Mouse (Mus musculus): ENCODE measurements around the gene Scn4a. TPM values are rescaled to one million over a fixed set of nuclear protein-coding genes. Genes with fewer than 3 reads are reported as not detected.

The Scn4a gene
- polyA plus RNA-seq, 1 experiment, result 0.92 TPM

- Histone ChIP-seq H3K4me1 (replicated peaks; ENCODE audit: control insufficient read depth, insufficient read depth, low read length) (peaks cover 14% of the 10 kb centered on the region), H3K36me3 (ENCODE audit: control insufficient read depth, insufficient read depth, low read length) (no peaks in the 10 kb centered on the region), H3K4me3 (ENCODE audit: control insufficient read depth, insufficient read depth, low read length) (no peak overlapping the region), H3K27me3 (ENCODE audit: control insufficient read depth, insufficient read depth, low read length) (no peaks in the 10 kb centered on the region), H3K27ac (ENCODE audit: control insufficient read depth, insufficient read depth, low read length) (no peak overlapping the region)
- TF ChIP-seq POLR2A (IDR thresholded peaks at IDR 0.05; ENCODE audit: control insufficient read depth, extremely low read depth, insufficient read depth, low read length, poor library complexity) (no peak), CTCF (IDR thresholded peaks at IDR 0.05; ENCODE audit: borderline replicate concordance, control insufficient read depth, extremely low read depth, insufficient read depth, low read length, poor library complexity) (peak; percentile 58; the same call in 1 of the 2 replicates)
- peak; percentile 70 for DNase-seq
- WGBS, result 40% methylated on average over 6 of the region's 6 CpGs
Measured at GRCm38 (mm10) chr11:106391546-106392188, 38.6 kb upstream of the Scn4a start.

GRCm38 (mm10) chr11:106390757-106391156 is 37.7 kb upstream of the Scn4a start:
- Histone ChIP-seq H3K27me3 (ENCODE audit: control insufficient read depth, insufficient read depth, low read length) (no peaks in the 10 kb centered on the region), H3K4me3 (ENCODE audit: control insufficient read depth, insufficient read depth, low read length) (no peak overlapping the region), H3K36me3 (ENCODE audit: control insufficient read depth, insufficient read depth, low read length) (no peaks in the 10 kb centered on the region), H3K27ac (ENCODE audit: control insufficient read depth, insufficient read depth, low read length) (no peak overlapping the region), H3K4me1 (replicated peaks; ENCODE audit: control insufficient read depth, insufficient read depth, low read length) (peaks cover 14% of the 10 kb centered on the region)
- no peak for DNase-seq
- 77% methylated on average over 3 of the region's 3 CpGs for WGBS
- TF ChIP-seq POLR2A (IDR thresholded peaks at IDR 0.05; ENCODE audit: control insufficient read depth, extremely low read depth, insufficient read depth, low read length, poor library complexity) (no peak), CTCF (IDR thresholded peaks at IDR 0.05; ENCODE audit: borderline replicate concordance, control insufficient read depth, extremely low read depth, insufficient read depth, low read length, poor library complexity) (no peak)

- peaks cover 14% of the 10 kb centered on the region for H3K4me1 ChIP-seq (replicated peaks; ENCODE audit: control insufficient read depth, insufficient read depth, low read length)
- H3K36me3 ChIP-seq (ENCODE audit: control insufficient read depth, insufficient read depth, low read length), result no peaks in the 10 kb centered on the region
- no peak for DNase-seq
- peak overlapping the region; percentile 70; the same call in 1 of the 2 replicates for H3K27ac ChIP-seq (ENCODE audit: control insufficient read depth, insufficient read depth, low read length)
- no peak overlapping the region for H3K4me3 ChIP-seq (ENCODE audit: control insufficient read depth, insufficient read depth, low read length)
- H3K27me3 ChIP-seq (ENCODE audit: control insufficient read depth, insufficient read depth, low read length), result no peaks in the 10 kb centered on the region
- TF ChIP-seq CTCF (IDR thresholded peaks at IDR 0.05; ENCODE audit: borderline replicate concordance, control insufficient read depth, extremely low read depth, insufficient read depth, low read length, poor library complexity), result no peak
- TF ChIP-seq POLR2A (IDR thresholded peaks at IDR 0.05; ENCODE audit: control insufficient read depth, extremely low read depth, insufficient read depth, low read length, poor library complexity), result no peak
- WGBS, result 42% methylated on average over 3 of the region's 3 CpGs
Measured at GRCm38 (mm10) chr11:106389611-106390010, 36.5 kb upstream of the Scn4a start.

- 7% methylated on average over 6 of the region's 6 CpGs for WGBS
- peak within 1 kb of the TSS; percentile 66 for H3K4me3 ChIP-seq (ENCODE audit: control insufficient read depth, insufficient read depth, low read length)
Measured at GRCm38 (mm10) chr11:106387791-106388216, 34.7 kb upstream of the Scn4a start, which contains the start of gene Icam2. Icam2 (minus strand) TSS chr11:106388075.

GRCm38 (mm10) chr11:106387020-106387419 is 33.9 kb upstream of the Scn4a start:
- H3K27me3 ChIP-seq (ENCODE audit: control insufficient read depth, insufficient read depth, low read length), result no peaks in the 10 kb centered on the region
- WGBS, result 13% methylated on average over 6 of the region's 6 CpGs
- TF ChIP-seq POLR2A (IDR thresholded peaks at IDR 0.05; ENCODE audit: control insufficient read depth, extremely low read depth, insufficient read depth, low read length, poor library complexity) (no peak), CTCF (IDR thresholded peaks at IDR 0.05; ENCODE audit: borderline replicate concordance, control insufficient read depth, extremely low read depth, insufficient read depth, low read length, poor library complexity) (no peak)
- H3K36me3 ChIP-seq (ENCODE audit: control insufficient read depth, insufficient read depth, low read length), result peaks cover 10% of the 10 kb centered on the region; the same call in 1 of the 2 replicates
- peaks cover 17% of the 10 kb centered on the region for H3K4me1 ChIP-seq (replicated peaks; ENCODE audit: control insufficient read depth, insufficient read depth, low read length)
- DNase-seq, result peak; percentile 54
- peak overlapping the region; percentile 66; the same call in 1 of the 2 replicates for H3K4me3 ChIP-seq (ENCODE audit: control insufficient read depth, insufficient read depth, low read length)
- peak overlapping the region; percentile 97; the same call in 1 of the 2 replicates for H3K27ac ChIP-seq (ENCODE audit: control insufficient read depth, insufficient read depth, low read length)

More at GRCm38 (mm10) chr11:106387791-106388216, 34.7 kb upstream of the Scn4a start, which contains the start of gene Icam2:
- Histone ChIP-seq H3K27me3 (ENCODE audit: control insufficient read depth, insufficient read depth, low read length) (no peaks in the 10 kb centered on the region), H3K4me1 (replicated peaks; ENCODE audit: control insufficient read depth, insufficient read depth, low read length) (peaks cover 17% of the 10 kb centered on the region), H3K27ac (ENCODE audit: control insufficient read depth, insufficient read depth, low read length) (peak within 1 kb of the TSS; percentile 97), H3K36me3 (ENCODE audit: control insufficient read depth, insufficient read depth, low read length) (0 out of 2 replicates have a peak, but pooled peaks cover 7% of the 10 kb centered on the region)
- DNase-seq, result peak; percentile 77
- TF ChIP-seq POLR2A (IDR thresholded peaks at IDR 0.05; ENCODE audit: control insufficient read depth, extremely low read depth, insufficient read depth, low read length, poor library complexity) (peak; percentile 82), CTCF (IDR thresholded peaks at IDR 0.05; ENCODE audit: borderline replicate concordance, control insufficient read depth, extremely low read depth, insufficient read depth, low read length, poor library complexity) (no peak)

- peaks cover 17% of the 10 kb centered on the region for H3K4me1 ChIP-seq (replicated peaks; ENCODE audit: control insufficient read depth, insufficient read depth, low read length)
Measured at GRCm38 (mm10) chr11:106386409-106386808, 33.3 kb upstream of the Scn4a start.

More at GRCm38 (mm10) chr11:106386409-106386808, 33.3 kb upstream of the Scn4a start:
- Histone ChIP-seq H3K36me3 (ENCODE audit: control insufficient read depth, insufficient read depth, low read length) (peaks cover 16% of the 10 kb centered on the region), H3K4me3 (ENCODE audit: control insufficient read depth, insufficient read depth, low read length) (no peak overlapping the region), H3K27me3 (ENCODE audit: control insufficient read depth, insufficient read depth, low read length) (no peaks in the 10 kb centered on the region), H3K27ac (ENCODE audit: control insufficient read depth, insufficient read depth, low read length) (peak overlapping the region; percentile 26; the same call in 1 of the 2 replicates)
- TF ChIP-seq CTCF (IDR thresholded peaks at IDR 0.05; ENCODE audit: borderline replicate concordance, control insufficient read depth, extremely low read depth, insufficient read depth, low read length, poor library complexity) (no peak), POLR2A (IDR thresholded peaks at IDR 0.05; ENCODE audit: control insufficient read depth, extremely low read depth, insufficient read depth, low read length, poor library complexity) (no peak)
- 84% methylated on average over 3 of the region's 3 CpGs for WGBS
- DNase-seq, result no peak
